Mouse (Mus musculus) myocyte (in vitro differentiated cells): ENCODE data around the gene Osmr.

Experiments used
- POLR2A ChIP-seq: IDR thresholded peaks from one replicate; pipeline ENCODE4 v1.6.1; 2011; ENCODE audit warnings: low read depth, mild to moderate bottlenecking, control low read depth, moderate library complexity; ENCODE audit not compliant: insufficient read length
- TCF3 ChIP-seq: IDR thresholded peaks from one replicate; pipeline ENCODE4 v1.6.1; 2011; ENCODE audit warnings: low read depth, control low read depth; ENCODE audit not compliant: insufficient read length

- TF ChIP-seq TCF3 (no peak), POLR2A (no peak)
These were observed 83.1 kb downstream of the Osmr start for GRCm38 (mm10) chr15:6791648-6792047.
